Comparison of ENCODE assay signal across 12 mouse cellular contexts in genomic region chr1:190375160-190375880, GRCm38 (mm10).
DNase-seq lines count a peak whose midpoint lies in the region; ATAC-seq and TF ChIP-seq lines count a peak whose summit lies in the region.
"Had no signal": no experiment of that assay in that cellular context is flagged by ENCODE, and none has a peak within 500 bp of the region (broad histone marks: within the 10 kb centered on the region; RNA-seq: fewer than 3 reads in every experiment).

No protein-coding gene starts in this region.

- no peaks in the 10 kb centered on the region for H3K36me3 ChIP-seq in forebrain, embryonic 11.5 days (ENCODE audit: control insufficient read depth, insufficient read depth, low read length)
- H3K36me3 ChIP-seq in hindbrain, embryonic 14.5 days (replicated peaks; ENCODE audit: control insufficient read depth, insufficient read depth), result no peaks in the 10 kb centered on the region
- H3K36me3 ChIP-seq in midbrain, postnatal 0 days (ENCODE audit: insufficient read depth, low read length), result no peaks in the 10 kb centered on the region
- no peaks in the 10 kb centered on the region for H3K36me3 ChIP-seq in liver, embryonic 12.5 days
- H3K36me3 ChIP-seq: heart, embryonic 12.5 days had no signal

- ATAC-seq in forebrain, embryonic 11.5 days (replicated peaks; ENCODE audit: low FRiP score), result peak; percentile 68; the same call in 1 of the 2 replicates
- ATAC-seq in hindbrain, embryonic 14.5 days (ENCODE audit: low FRiP score), result no peak
- ATAC-seq in midbrain, postnatal 0 days (ENCODE audit: low FRiP score), result no peak
- no peak for ATAC-seq in erythroid progenitor cell, adult 5-6 weeks (replicated peaks; ENCODE audit: low FRiP score, poor library complexity, severe bottlenecking)
- ATAC-seq in liver, embryonic 12.5 days, result no peak

- DNase-seq in embryo, embryonic 10 days (ENCODE audit: low spot score), result peak; percentile 43
- DNase-seq in forebrain, embryonic 11.5 days (ENCODE audit: low spot score), result peak; percentile 55
- peak; percentile 39 for DNase-seq in hindbrain, embryonic 14.5 days (ENCODE audit: low spot score)
- DNase-seq in midbrain, postnatal 0 days (ENCODE audit: low spot score), result peak; percentile 12
- no peak for DNase-seq in liver
- DNase-seq in ovary, postnatal 36 days (ENCODE audit: low spot score), result no peak
- DNase-seq: cerebellum, postnatal 25 days; kidney, postnatal 36 days; lung, postnatal 14 days had no signal

- H3K4me2 ChIP-seq in forebrain, embryonic 11.5 days (ENCODE audit: low read depth, low read length, severe bottlenecking), result 0 out of 2 replicates have a peak overlapping the region, but pooled peaks have one; percentile 11
- 0 out of 2 replicates have a peak overlapping the region, but pooled peaks have one; percentile 19 for H3K4me2 ChIP-seq in hindbrain, embryonic 14.5 days (replicated peaks)
- peak overlapping the region; percentile 22; the same call in 1 of the 2 replicates for H3K4me2 ChIP-seq in midbrain, postnatal 0 days (ENCODE audit: low read depth, low read length, poor library complexity, severe bottlenecking)
- H3K4me2 ChIP-seq in liver, embryonic 12.5 days, result no peak overlapping the region
- H3K4me2 ChIP-seq: heart, embryonic 12.5 days had no signal

- no peak for TF ChIP-seq CTCF in midbrain, postnatal 0 days (IDR thresholded peaks at IDR 0.05)

- H3K27me3 ChIP-seq in forebrain, embryonic 11.5 days (ENCODE audit: control insufficient read depth, insufficient read depth, low read length), result no peaks in the 10 kb centered on the region; the same call in 1 of the 2 replicates
- H3K27me3 ChIP-seq in hindbrain, embryonic 14.5 days (ENCODE audit: control insufficient read depth, insufficient read depth, low read length), result no peaks in the 10 kb centered on the region
- 0 out of 2 replicates have a peak, but pooled peaks cover 3% of the 10 kb centered on the region for H3K27me3 ChIP-seq in midbrain, postnatal 0 days (ENCODE audit: insufficient read depth, low read length)
- H3K27me3 ChIP-seq in liver, embryonic 12.5 days (replicated peaks), result no peaks in the 10 kb centered on the region
- H3K27me3 ChIP-seq: heart, embryonic 12.5 days had no signal

- H3K27ac ChIP-seq in forebrain, embryonic 11.5 days (ENCODE audit: low read depth, low read length), result no peak overlapping the region
- H3K27ac ChIP-seq in hindbrain, embryonic 14.5 days, result no peak overlapping the region
- no peak overlapping the region for H3K27ac ChIP-seq in midbrain, postnatal 0 days (ENCODE audit: low read depth, low read length)
- H3K27ac ChIP-seq in liver, embryonic 12.5 days, result no peak overlapping the region

- H3K4me3 ChIP-seq in forebrain, embryonic 11.5 days (ENCODE audit: low read depth, low read length), result no peak overlapping the region
- no peak overlapping the region for H3K4me3 ChIP-seq in hindbrain, embryonic 14.5 days (replicated peaks; ENCODE audit: low read length)
- H3K4me3 ChIP-seq in midbrain, postnatal 0 days (ENCODE audit: low read depth, low read length), result no peak overlapping the region
- H3K4me3 ChIP-seq in liver, embryonic 12.5 days, result no peak overlapping the region
- H3K4me3 ChIP-seq: heart, embryonic 12.5 days had no signal

- H3K9me3 ChIP-seq in forebrain, embryonic 11.5 days (ENCODE audit: control insufficient read depth, low read length), result no peaks in the 10 kb centered on the region
- no peaks in the 10 kb centered on the region for H3K9me3 ChIP-seq in hindbrain, embryonic 14.5 days (ENCODE audit: control insufficient read depth, low read length)
- no peaks in the 10 kb centered on the region for H3K9me3 ChIP-seq in midbrain, postnatal 0 days (ENCODE audit: low read length)
- no peaks in the 10 kb centered on the region for H3K9me3 ChIP-seq in liver, embryonic 12.5 days (replicated peaks)
- H3K9me3 ChIP-seq: heart, embryonic 12.5 days had no signal

- 36% methylated on average over 22 of the region's 22 CpGs for WGBS in forebrain, embryonic 11.5 days
- WGBS in hindbrain, embryonic 14.5 days, result 21% methylated on average over 22 of the region's 22 CpGs
- WGBS in midbrain, postnatal 0 days, result 17% methylated on average over 22 of the region's 22 CpGs
- 57% methylated on average over 22 of the region's 22 CpGs for WGBS in liver, embryonic 12.5 days (ENCODE audit: insufficient replicate concordance)

- no peak overlapping the region for H3K9ac ChIP-seq in forebrain, embryonic 11.5 days (ENCODE audit: low read length)
- H3K9ac ChIP-seq in hindbrain, embryonic 14.5 days, result no peak overlapping the region
- no peak overlapping the region for H3K9ac ChIP-seq in midbrain, postnatal 0 days (replicated peaks; ENCODE audit: low read length, poor library complexity, severe bottlenecking)
- no peak overlapping the region for H3K9ac ChIP-seq in liver, embryonic 12.5 days
- H3K9ac ChIP-seq: heart, embryonic 12.5 days had no signal

- peaks cover 7% of the 10 kb centered on the region; the same call in 1 of the 2 replicates for H3K4me1 ChIP-seq in forebrain, embryonic 11.5 days (replicated peaks; ENCODE audit: control insufficient read depth, insufficient read depth, low read length)
- H3K4me1 ChIP-seq in hindbrain, embryonic 14.5 days (replicated peaks; ENCODE audit: control insufficient read depth, insufficient read depth, low read length), result peaks cover 6% of the 10 kb centered on the region
- peaks cover 9% of the 10 kb centered on the region; the same call in 1 of the 2 replicates for H3K4me1 ChIP-seq in midbrain, postnatal 0 days (ENCODE audit: insufficient read depth, low read length)
- no peaks in the 10 kb centered on the region for H3K4me1 ChIP-seq in liver, embryonic 12.5 days

Comparison
In these comparisons a context has a peak if more than half of its experiments do, and no peak if none do; other contexts are left out.
1. DNase-seq: peak in embryo, embryonic 10 days (single experiment), forebrain, embryonic 11.5 days (single experiment), hindbrain, embryonic 14.5 days (single experiment) and midbrain, postnatal 0 days (single experiment); none in liver (single experiment) and ovary, postnatal 36 days (single experiment).